Mouse (Mus musculus) cerebellum, postnatal 36 days (tissue): ENCODE measurements around the gene Clec10a.
"Not testable (repeated sequence)": the region's sequence is repeated elsewhere in the genome, so short reads cannot be mapped to it uniquely, and the experiment has no call there.

ENCODE experiments used
- DNase-seq, 2 experiments: peaks; one replicate each; pipeline ENCODE4 v3.0.0; 2021 to 2022; ENCODE audit warnings: mixed read lengths in 2 of 2

Clec10a gene

DNA sequence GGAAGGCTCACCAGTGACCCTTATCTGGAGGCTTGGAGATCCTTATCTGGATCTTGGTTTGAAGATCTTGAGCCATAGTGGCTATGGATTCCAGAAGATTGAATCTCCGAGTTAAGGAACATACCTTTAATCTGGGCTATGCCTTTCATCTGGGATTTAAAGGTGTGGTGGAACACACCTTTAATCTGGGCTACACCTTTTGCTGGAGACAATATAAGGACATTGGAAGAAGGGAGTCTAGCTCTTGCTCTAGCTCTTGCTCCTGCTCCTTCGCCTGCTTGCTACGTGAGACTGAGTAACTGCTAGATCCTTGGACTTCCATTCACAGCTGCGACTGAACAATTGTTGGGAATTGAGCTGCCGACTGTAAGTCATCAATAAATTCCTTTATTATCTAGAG lies at the start of gene Clec10a:
Gene Clec10a (plus strand): TSS at position 301 of the 400 bp plus-strand sequence.
- DNase-seq, result not testable (repeated sequence)

DNA sequence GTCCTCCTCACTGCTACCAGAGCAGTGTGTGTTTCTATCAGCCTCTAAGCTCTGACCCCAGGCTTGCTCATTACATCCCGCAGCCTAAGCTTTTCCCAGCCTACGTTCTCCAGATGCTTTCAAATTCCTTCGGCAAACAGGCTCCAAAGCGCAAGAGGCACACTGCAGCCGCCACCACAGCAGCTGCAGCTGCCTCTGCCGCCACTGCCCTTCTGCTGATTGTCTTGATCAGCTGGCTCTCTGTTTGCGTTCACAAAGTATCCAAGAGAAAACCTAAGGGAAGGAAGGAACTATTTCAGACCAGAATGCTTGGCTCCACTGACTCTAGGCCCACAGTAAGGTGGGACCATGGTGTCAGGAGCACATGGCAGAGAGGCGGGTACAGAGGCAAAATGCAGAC lies 48.9 kb upstream of the Clec10a start:
- DNase-seq, result no peak

DNA sequence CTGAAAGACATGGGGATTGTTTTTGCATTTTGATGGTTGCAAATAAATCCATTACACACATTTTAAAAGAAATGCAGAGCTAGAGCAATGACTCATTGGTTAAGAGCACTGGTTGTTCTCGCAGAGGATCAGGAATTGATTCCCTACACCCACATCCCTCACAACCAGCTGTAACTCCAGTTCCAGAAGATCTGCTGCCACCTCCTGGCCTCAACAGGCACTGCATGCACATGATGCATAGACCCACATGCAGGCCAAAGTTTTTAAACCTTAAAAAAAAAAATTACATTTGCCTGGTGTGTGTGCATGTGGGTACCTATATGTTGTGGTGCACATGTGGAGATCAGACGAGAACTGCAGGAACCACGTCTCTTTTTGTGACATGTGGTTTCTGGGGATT lies 45.9 kb upstream of the Clec10a start:
- DNase-seq, result peak in 1 of 2 experiments; percentile 7

- DNase-seq, result no peak
These were observed 41.4 kb upstream of the Clec10a start for GRCm38 (mm10) chr11:70114562-70114961.

DNA sequence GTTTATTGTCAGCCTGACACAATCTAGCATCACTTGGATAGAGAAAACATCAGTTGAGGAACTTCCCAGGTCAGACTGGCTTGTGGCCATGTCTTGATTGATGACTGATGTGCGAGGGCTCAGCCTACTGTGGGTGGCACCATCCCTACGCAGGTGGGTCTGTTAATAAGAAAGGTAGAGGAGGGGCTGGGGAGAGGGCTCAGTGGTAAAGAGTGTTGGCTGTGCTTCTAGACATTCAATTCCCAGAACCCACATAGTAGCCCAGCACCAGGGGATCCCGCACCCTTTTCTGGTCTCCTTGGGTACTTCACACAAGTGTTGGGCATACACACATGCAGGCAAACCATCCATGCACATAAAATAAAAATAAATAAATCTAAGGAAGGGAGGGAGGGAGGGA lies 40.1 kb upstream of the Clec10a start:
- DNase-seq, result no peak

GRCm38 (mm10) chr11:70129926-70130379 lies 26.0 kb upstream of the Clec10a start, which contains the start of gene Mgl2:
Gene Mgl2 (plus strand): TSS chr11:70130329.
- DNase-seq, result no peak

DNA sequence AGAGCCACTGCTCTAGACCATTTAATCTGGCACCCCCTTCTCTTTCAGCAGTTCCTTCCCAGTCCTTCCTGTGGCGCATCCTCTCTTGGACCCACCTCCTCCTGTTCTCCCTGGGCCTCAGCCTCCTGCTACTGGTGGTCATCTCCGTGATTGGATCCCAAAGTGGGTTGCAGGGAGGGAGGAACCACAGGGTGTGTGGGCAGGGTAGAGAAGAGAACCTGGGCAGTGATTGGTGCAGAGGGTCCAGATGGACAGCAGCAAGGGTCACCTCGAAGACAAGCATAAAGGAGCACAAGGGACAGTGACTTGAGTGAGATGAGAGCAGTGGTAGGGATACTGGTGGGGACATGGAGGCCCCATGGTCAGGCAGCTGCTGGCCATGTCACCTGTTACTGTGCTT lies 21.0 kb upstream of the Clec10a start:
- DNase-seq, result not testable (repeated sequence)

- peak; percentile 6 to 11 for DNase-seq
These were observed 20.1 kb upstream of the Clec10a start for GRCm38 (mm10) chr11:70135925-70136324.

GRCm38 (mm10) chr11:70139171-70139570 lies 16.8 kb upstream of the Clec10a start:
- no peak for DNase-seq

DNA sequence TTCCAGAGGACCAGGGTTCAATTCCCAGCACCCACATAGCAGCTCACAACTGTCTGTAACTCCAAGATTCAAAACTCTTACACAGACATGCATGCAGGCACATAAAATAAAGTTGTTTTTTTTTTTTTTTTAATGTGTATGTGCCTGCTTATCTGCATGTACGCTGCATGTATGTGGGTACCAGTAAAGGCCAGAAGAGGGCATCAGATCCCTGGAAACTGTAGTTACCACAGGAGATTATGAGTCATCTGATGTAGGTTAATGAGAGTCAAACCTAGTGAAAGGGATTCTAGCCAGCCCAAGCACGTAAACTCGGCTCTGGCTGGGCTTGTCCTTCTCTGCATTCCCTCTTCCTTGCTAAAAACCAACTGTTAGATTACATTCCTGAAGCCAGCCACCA lies 4.9 kb upstream of the Clec10a start:
- DNase-seq, result no peak

GRCm38 (mm10) chr11:70162336-70162735 lies 6.3 kb downstream of the Clec10a start:
- no peak for DNase-seq

DNA sequence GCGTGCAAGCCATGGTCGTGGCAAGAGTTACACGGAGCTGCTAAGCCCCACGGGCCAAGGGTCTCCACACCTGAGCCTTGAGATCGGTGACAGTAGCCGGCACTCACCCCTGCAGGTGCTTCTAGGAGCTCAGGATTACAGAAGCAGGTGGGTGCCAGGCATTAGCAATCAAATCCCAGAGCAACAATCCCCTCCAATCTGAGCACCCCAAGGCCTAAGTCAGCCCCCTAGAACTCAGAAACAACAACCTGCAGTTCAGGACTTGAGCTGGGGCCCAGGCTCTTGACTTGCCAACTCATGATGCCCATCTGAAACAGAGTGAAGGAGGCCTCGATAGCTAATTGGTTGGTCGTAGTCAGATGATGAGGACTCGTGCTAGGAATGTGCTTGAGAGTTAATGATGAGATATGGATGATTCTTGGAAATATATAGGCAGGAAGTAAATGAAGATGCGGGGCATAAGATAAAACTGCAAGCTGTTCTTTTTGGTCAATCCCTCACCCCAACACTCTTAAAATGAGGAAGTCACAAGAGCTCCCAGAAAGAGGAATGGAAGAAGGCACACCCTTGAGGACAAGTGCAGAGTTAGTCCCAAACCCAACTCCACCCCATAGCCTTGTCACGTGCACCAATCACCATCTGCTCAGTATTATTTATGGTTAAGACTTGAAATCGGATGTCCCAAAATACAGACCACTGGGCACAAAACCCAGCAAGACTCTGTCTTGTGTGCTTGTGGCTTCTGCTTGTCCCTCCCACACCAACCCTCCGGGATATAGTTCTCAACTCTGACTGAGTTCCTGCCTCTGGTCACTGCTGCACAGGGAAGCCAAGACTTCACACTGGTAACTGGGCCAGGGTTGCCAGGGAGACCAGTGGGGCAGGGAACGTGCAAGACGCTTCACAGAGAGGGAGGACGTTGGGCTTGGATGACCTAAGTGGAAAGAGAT lies 10.2 kb downstream of the Clec10a start:
- DNase-seq, result no peak

DNA sequence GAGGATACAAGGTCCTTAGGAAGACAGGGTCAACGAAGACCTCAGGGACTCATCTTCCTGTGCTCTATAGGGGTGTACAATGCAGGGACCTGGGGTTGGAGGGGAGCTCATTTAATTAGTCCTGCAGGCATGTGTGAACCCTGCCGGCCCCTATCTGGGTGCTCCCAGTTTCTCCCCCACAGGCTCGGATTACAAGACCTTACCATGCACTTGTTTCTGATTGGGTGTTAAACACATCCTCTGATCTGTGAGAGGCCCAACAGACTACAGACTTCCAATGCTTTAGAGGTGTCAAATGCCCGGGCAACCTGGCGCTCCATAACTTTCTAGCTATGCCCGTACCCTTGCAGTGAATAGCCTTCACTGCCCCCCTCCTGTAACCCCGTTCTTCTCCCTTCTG lies 12.1 kb downstream of the Clec10a start:
- DNase-seq, result no peak

DNA sequence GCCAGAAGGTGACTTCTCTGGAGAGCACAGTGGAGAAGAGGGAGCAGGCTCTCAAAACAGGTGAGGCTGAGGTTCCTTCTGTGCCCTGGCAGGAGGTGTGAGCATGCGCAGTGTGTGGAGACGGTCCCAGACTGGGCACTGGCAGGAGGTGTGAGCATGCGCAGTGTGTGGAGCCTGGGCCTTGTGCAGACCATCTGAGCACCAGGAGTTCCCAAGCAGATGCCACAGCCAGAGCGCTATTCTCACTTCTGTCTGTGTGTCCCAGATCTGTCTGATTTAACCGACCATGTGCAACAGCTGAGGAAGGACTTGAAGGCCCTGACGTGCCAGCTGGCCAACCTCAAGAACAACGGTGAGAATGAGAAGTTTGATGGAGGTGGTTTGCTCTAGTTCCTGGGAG lies 13.5 kb downstream of the Clec10a start:
- DNase-seq, result peak; percentile 33 to 43

DNA sequence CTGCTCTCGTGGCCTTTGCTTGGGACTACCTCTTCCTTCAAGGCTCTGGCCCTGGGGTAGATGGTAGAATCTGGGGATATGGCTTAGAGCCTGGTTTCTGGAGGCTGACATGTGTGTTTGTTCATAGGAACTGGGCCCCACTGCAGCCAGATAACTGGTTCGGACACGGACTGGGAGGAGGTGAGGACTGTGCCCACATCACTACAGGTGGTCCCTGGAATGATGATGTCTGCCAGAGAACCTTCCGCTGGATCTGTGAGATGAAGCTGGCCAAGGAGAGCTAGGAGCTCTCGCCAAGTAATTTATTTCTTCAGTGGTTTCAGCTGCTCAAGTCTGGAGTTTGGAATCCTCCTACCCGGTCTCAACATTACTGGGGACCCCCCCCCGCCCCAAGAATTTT lies 14.3 kb downstream of the Clec10a start:
- peak; percentile 51 to 57 for DNase-seq

- DNase-seq, result no peak
These were observed 15.2 kb downstream of the Clec10a start for GRCm38 (mm10) chr11:70171181-70171580.

- peak; percentile 14 to 23 for DNase-seq
These were observed 15.8 kb downstream of the Clec10a start for GRCm38 (mm10) chr11:70171847-70172246.

DNA sequence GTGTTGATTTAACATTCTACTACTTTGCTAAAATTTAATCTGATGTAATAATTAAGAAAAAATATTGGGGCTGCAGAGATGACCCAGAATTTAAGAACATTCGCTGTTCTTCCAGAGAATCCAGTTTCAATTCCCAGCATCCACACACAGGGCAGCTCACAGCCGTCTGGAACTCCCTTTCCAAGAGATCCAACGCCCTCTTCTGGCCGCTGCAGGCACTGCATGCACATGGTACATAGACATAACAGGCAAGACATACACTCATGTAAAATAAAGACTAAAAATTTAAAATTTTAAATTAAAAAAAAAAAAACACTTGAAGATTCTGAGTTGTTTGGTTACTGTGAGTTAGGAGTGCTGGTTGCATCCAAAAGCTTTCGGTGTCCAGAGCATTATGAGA lies 16.3 kb downstream of the Clec10a start:
- peak in 1 of 2 experiments; percentile 16 for DNase-seq

- no peak for DNase-seq
These were observed 18.5 kb downstream of the Clec10a start for GRCm38 (mm10) chr11:70174491-70174890.

DNA sequence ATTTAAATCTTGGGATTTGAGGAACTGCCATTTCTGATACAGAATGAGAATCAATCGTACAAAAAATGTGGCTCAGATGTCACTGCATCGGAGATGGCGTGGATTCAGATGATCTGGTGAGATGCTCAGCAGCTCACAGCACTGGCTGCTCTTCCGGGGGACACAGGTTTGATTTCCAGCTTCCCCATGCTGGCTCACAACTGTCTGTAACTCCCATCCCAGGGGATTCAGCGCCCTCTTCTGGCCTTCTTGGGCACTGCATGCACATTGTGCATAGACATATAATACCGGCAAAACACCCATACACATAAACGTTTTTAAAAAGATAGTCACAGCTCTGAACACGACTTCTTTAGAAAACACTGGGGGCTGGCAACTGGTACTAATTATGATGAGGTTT lies 21.6 kb downstream of the Clec10a start:
- DNase-seq, result peak in 1 of 2 experiments; percentile 20

DNA sequence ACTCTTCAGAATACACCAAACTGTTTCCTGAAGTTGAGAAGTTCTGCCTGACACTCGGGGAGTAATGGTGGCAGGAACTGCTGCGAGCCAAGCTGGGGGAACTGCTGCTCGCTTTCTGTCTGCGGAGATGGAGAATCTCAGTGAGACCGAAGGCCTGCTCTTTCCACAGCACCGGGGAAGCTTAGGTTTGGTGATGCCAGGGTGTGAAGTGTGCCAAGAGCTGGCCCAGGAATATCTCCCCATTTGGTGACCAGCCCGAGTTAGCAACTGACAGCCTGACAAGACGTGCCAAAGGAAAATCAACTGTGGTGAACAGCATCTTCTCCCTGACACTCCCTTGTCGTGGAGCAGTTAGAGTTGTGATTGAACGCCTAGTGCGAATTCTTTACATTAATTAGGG lies 22.3 kb downstream of the Clec10a start:
- DNase-seq, result peak; percentile 15 to 19

DNA sequence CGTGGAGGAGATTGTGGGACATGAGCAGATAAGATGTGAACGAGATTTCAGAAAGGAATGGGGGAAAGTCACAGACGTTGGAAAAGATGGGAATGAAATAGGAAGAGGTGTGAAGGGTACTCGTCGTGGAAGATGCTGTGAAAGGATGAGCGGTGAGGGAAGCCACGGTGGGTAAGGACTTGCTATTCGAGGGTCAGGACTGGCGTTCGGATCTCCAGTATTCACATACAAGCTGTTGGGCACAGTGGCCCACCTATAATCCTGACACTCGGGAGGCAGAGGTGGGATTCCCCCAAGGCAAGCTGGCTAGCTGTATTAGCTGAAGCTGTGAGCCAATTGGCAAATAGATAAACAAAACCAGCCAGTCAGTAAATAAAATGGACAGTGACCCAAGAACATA lies 22.8 kb downstream of the Clec10a start:
- DNase-seq, result no peak

GRCm38 (mm10) chr11:70179401-70179800 lies 23.4 kb downstream of the Clec10a start:
- DNase-seq, result peak; percentile 26 to 27

- DNase-seq, result no peak
These were observed 24.5 kb downstream of the Clec10a start for GRCm38 (mm10) chr11:70180496-70180895.
